Mouse (Mus musculus) midbrain, embryonic 16.5 days (tissue): ENCODE measurements around the gene Ech1. TPM values are rescaled to one million over a fixed set of nuclear protein-coding genes. Genes with fewer than 3 reads are reported as not detected.

ENCODE experiments used
- ATAC-seq: fragments of 200-750 bp; cut with Nextera tagmentation; 2 replicates; pipeline ENCODE4 v1.8.0; 2017; ENCODE audit warnings: moderate TSS enrichment
- H3K27ac ChIP-seq: fragments of 300-500 bp; sonication (generic); 2 replicates; pipeline ENCODE4 v1.5.1; 2014; ENCODE audit warnings: mild to moderate bottlenecking, low read length, mixed read lengths
- H3K27me3 ChIP-seq: fragments of 300-500 bp; sonication (generic); 2 replicates; pipeline ENCODE4 v1.6.1; 2014; ENCODE audit warnings: low read depth, low read length, mixed read lengths; ENCODE audit not compliant: control insufficient read depth, insufficient read depth
- H3K36me3 ChIP-seq: fragments of 300-500 bp; sonication (generic); 2 replicates; pipeline ENCODE4 v1.6.1; 2014; ENCODE audit warnings: mild to moderate bottlenecking, low read length, moderate library complexity, mixed read lengths; ENCODE audit not compliant: control insufficient read depth, insufficient read depth
- H3K4me1 ChIP-seq: fragments of 300-500 bp; sonication (generic); 2 replicates; pipeline ENCODE4 v1.6.1; 2014; ENCODE audit warnings: mild to moderate bottlenecking, low read length, mixed read lengths; ENCODE audit not compliant: control insufficient read depth, insufficient read depth
- H3K4me2 ChIP-seq: fragments of 300-500 bp; sonication (generic); 2 replicates; pipeline ENCODE4 v1.6.1; 2014; ENCODE audit warnings: mild to moderate bottlenecking, low read length, mixed read lengths
- H3K4me3 ChIP-seq: fragments of 300-500 bp; sonication (generic); 2 replicates; pipeline ENCODE4 v1.5.1; 2014; ENCODE audit warnings: low read depth, mild to moderate bottlenecking, low read length, moderate library complexity, mixed read lengths
- H3K9ac ChIP-seq: fragments of 300-500 bp; sonication (generic); 2 replicates; pipeline ENCODE4 v1.6.1; 2014; ENCODE audit warnings: low read depth, low read length, mixed read lengths
- H3K9me3 ChIP-seq: fragments of 300-500 bp; sonication (generic); replicated peaks from 2 replicates; pipeline ENCODE4 v1.6.1; 2014; ENCODE audit warnings: mild to moderate bottlenecking, low read length, mixed read lengths; ENCODE audit not compliant: control insufficient read depth, poor library complexity, severe bottlenecking
- WGBS: fragments of 180-500 bp; shearing (Covaris S2); extraction: QIAGEN DNeasy Blood & Tissue Kit; methylation state at CpG from one replicate; pipeline ENCODE4 v1.1.7; 2014; 5-methylcytosine and 5-hydroxymethylcytosine counted together
- polyA plus RNA-seq: library from polyadenylated mRNA; unstranded; fragments of >200 nt; fragmentation: Nextera tagmentation; extraction: Ambion mirVana; gene quantifications from 2 replicates; pipeline ENCODE4 v1.2.1, GENCODE M21; 2015

Gene Ech1
- polyA plus RNA-seq, 1 experiment from 2014 or later: 96.4 TPM

GRCm38 (mm10) chr7:28799994-28800393, 25.0 kb upstream of the Ech1 start:
- Histone ChIP-seq H3K27me3 (no peaks in the 10 kb centered on the region; the same call in 1 of the 2 replicates), H3K9me3 (no peaks in the 10 kb centered on the region), H3K4me2 (no peak overlapping the region), H3K9ac (no peak overlapping the region), H3K36me3 (no peaks in the 10 kb centered on the region), H3K4me1 (0 out of 2 replicates have a peak, but pooled peaks cover 4% of the 10 kb centered on the region), H3K27ac (no peak overlapping the region), H3K4me3 (no peak overlapping the region)
- 96% methylated on average over 9 of the region's 9 CpGs for WGBS
- ATAC-seq: no peak

DNA sequence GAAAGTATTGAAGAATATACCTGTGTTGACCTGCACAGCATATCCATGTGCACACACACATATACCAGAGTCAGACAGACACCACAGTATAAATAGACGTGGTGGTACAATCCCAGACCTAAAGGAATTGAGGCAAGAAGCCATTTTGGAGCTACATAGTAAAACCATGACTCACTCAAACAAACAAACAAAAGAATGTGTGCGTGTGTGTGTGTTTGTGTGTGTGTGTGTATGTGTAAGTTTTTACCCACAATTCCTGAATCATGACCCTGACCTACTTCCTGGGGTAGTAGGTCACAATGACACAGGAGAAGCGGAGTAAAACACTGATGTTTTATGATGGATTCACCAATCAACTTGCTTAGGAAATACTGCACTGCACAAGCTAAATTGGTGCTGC, 23.6 kb upstream of the Ech1 start:
- Histone ChIP-seq H3K4me1 (0 out of 2 replicates have a peak, but pooled peaks cover 4% of the 10 kb centered on the region), H3K4me3 (no peak overlapping the region), H3K9me3 (no peaks in the 10 kb centered on the region), H3K9ac (no peak overlapping the region), H3K36me3 (no peaks in the 10 kb centered on the region), H3K27me3 (no peaks in the 10 kb centered on the region), H3K4me2 (no peak overlapping the region), H3K27ac (peak overlapping the region; percentile 55; the same call in 1 of the 2 replicates)
- ATAC-seq: no peak
- 84% methylated on average over 3 of the region's 3 CpGs for WGBS

DNA sequence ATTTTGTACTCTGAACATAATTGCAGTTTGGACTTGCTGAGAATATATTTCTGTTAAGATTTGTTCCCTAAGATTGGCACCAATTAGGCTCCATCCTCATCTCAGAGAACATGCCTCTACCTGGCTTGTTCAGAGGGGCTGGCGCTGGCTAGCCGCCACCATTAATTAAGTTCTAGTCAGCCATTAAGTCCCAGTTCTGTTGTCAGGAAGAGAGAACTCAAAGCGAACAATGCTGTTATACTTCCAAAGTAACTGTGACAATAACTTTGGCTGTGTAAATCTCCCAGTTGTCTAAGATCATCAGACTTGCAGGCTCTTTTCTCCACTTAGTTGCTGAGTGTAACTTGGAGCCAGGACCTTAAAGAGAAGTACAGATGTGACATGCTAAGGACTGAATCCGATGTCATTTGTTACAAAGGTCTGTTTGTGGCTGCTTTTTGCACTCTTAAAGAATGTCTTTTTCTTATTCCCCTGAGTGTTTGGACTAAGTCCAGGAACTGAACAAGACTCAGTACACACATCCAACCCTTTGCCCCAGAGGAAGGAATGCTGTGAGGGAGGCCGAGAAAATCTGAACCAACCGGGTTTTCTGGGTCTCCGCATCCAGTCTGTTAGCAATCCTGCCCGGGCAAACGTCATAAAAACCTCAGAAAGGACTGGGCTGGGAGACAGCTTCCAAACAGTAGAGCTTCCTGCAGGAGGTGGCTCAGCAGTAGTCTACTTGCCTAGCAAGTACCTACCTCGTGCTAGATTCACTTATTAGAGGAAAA, 22.9 kb upstream of the Ech1 start:
- H3K4me3 ChIP-seq: no peak overlapping the region
- H3K9ac ChIP-seq: 0 out of 2 replicates have a peak overlapping the region, but pooled peaks have one; percentile 30
- H3K27me3 ChIP-seq: no peaks in the 10 kb centered on the region
- WGBS: 29% methylated on average over 10 of the region's 10 CpGs
- H3K4me2 ChIP-seq: no peak overlapping the region
- no peaks in the 10 kb centered on the region for H3K36me3 ChIP-seq
- peak overlapping the region; percentile 55; the same call in 1 of the 2 replicates for H3K27ac ChIP-seq
- no peaks in the 10 kb centered on the region for H3K4me1 ChIP-seq
- no peak for ATAC-seq
- no peaks in the 10 kb centered on the region for H3K9me3 ChIP-seq

DNA sequence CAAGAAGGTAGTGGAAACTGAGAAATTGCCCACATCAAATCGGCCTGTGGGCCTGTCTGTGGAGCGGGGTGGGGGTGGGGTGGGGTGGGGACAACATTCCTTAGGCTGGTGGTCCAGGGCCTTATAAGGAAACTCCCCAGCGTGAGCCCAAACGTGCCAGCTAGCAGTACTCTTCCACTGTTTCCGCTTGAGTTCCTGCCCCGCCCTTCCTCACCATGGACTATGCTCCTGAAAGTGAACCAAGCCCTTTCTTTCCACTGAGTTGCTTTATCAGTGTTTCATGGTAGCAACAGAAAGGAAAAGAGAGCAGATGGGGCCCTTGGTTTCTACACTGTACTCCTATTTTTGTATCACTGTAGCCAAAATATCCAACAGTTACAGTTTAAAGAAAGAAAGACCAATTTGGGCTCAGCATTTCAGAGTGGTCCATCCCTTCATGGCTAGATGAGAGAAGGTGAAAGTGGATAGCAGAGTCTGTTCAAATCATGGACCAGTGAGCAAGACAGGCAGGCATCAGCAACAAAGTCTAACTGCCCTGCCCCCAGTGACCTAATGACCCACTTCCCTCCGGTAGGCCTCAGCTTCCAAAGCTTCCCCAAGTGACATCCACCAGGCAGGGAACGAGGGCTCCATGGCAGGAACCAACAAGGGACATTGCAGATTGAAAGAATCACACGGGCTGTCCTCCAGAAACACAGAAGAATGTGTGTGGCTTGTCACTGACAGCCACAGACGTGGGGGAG, 22.0 kb upstream of the Ech1 start:
- 0 out of 2 replicates have a peak overlapping the region, but pooled peaks have one; percentile 30 for H3K9ac ChIP-seq
- H3K4me3 ChIP-seq: no peak overlapping the region
- H3K9me3 ChIP-seq: no peaks in the 10 kb centered on the region
- no peaks in the 10 kb centered on the region for H3K36me3 ChIP-seq
- peaks cover 5% of the 10 kb centered on the region for H3K4me1 ChIP-seq
- H3K27me3 ChIP-seq: no peaks in the 10 kb centered on the region
- no peak for ATAC-seq
- H3K4me2 ChIP-seq: no peak overlapping the region
- no peak overlapping the region for H3K27ac ChIP-seq
- 9% methylated on average over 10 of the region's 10 CpGs for WGBS

GRCm38 (mm10) chr7:28803756-28804155, 21.3 kb upstream of the Ech1 start:
- Histone ChIP-seq H3K4me2 (no peak overlapping the region), H3K36me3 (no peaks in the 10 kb centered on the region), H3K4me3 (no peak overlapping the region), H3K27me3 (no peaks in the 10 kb centered on the region), H3K27ac (no peak overlapping the region), H3K9me3 (no peaks in the 10 kb centered on the region), H3K9ac (no peak overlapping the region), H3K4me1 (peaks cover 7% of the 10 kb centered on the region)
- no peak for ATAC-seq
- 74% methylated on average over 4 of the region's 4 CpGs for WGBS

DNA sequence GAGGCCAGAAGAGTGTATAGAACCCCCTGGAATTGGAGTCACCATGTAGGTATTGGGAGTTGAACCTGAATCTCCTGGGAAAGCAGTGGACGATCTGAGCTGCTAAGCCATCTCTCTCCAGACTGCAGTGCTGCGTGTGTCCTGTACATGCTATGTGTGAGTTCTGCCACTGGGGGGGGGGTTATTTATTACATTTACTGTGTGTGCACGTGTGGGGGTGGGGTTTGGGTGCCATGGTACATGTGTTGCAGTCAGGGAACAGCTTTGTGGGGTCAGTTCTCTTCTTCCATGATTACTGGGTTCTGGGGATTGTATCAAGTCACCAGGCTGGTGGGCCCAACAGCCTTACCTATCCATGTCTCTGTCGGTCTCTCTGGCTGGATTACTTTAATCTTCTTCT, 18.1 kb upstream of the Ech1 start:
- no peak for ATAC-seq
- Histone ChIP-seq H3K27me3 (no peaks in the 10 kb centered on the region), H3K27ac (no peak overlapping the region), H3K36me3 (no peaks in the 10 kb centered on the region), H3K4me1 (peaks cover 11% of the 10 kb centered on the region), H3K9ac (no peak overlapping the region), H3K4me3 (no peak overlapping the region), H3K4me2 (no peak overlapping the region), H3K9me3 (no peaks in the 10 kb centered on the region)
- 69% methylated on average over 4 of the region's 4 CpGs for WGBS

DNA sequence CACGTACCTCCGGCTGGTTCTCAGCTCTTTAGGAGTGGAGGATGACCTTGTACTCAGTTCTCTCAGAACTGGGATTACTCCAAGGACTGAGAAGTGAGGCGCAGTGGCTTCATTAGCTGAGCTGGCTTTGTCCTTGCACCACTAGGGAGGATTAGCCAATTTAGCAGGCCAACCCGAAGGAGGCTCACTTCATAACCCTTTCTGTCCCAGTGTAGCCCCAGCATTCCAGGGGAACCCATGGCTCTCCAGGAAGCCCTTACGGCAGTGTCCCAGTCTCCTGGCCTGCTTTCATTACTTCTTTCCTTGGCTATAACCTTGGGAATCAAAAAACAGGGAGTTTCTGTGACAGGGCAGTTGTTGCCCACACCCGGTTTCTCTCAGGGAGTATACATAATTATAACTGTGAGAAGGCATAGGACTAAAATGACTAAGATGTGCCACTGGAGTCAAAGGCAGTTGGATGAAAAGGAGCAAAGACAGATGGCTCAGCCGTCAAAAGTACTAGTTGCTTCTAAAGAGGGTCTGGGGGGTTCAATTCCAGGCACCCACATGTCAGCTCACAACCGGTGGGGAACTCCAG, 17.3 kb upstream of the Ech1 start:
- H3K9me3 ChIP-seq: no peaks in the 10 kb centered on the region
- 15% methylated on average over 6 of the region's 8 CpGs for WGBS
- H3K4me3 ChIP-seq: peak overlapping the region; percentile 71
- H3K36me3 ChIP-seq: no peaks in the 10 kb centered on the region
- H3K27me3 ChIP-seq: no peaks in the 10 kb centered on the region
- H3K9ac ChIP-seq: peak overlapping the region; percentile 85
- ATAC-seq: no peak
- peak overlapping the region; percentile 98 for H3K27ac ChIP-seq
- H3K4me2 ChIP-seq: peak overlapping the region; percentile 96
- peaks cover 20% of the 10 kb centered on the region for H3K4me1 ChIP-seq

DNA sequence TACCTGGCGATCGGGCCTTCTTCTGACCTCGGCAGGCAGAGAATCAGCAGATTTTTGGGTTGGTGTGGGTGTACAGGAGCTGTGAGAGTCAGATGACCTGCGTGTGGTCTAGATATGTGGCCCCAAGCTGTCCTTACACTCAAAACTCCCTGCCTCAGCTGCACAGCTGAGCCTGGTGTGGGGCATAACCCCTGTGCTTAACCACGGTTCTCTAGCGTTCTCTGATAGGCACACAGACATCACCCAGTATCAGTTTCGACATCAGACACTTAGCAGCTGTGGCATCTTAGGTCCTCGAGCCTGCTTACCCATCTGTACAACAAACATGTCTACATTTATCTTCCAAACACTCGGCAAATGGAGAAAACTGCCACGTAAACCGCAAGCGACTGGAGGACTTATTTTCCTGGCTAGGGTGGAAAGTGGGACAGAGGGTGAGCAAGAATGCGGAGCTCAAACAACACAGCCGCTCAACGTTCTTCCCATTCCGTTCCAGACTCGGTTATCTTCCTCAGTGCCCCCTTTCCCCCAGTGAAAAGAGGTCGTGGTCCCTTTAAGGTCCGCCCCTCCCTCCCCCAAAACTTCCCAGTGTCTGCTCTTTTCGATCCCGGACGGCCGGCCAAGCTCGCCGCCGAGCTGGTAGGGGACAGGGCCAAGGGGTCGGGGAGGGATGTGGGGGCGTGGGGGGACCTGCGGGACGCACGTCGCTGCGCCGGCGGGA, 16.6 kb upstream of the Ech1 start, which contains the start of gene Hnrnpl:
Hnrnpl (plus strand) TSS at position 321 of the 721 bp plus-strand sequence.
- H3K4me3 ChIP-seq: peak within 1 kb of the TSS; percentile 71
- H3K9me3 ChIP-seq: no peaks in the 10 kb centered on the region
- peak; percentile 0; the same call in 1 of the 2 replicates for ATAC-seq
- H3K4me2 ChIP-seq: peak within 1 kb of the TSS; percentile 96
- H3K9ac ChIP-seq: peak within 1 kb of the TSS; percentile 85
- no peaks in the 10 kb centered on the region for H3K27me3 ChIP-seq
- H3K4me1 ChIP-seq: peaks cover 26% of the 10 kb centered on the region
- peak within 1 kb of the TSS; percentile 98 for H3K27ac ChIP-seq
- peaks cover 3% of the 10 kb centered on the region for H3K36me3 ChIP-seq
- WGBS: 3% methylated on average over 35 of the region's 35 CpGs
